Comparison of ENCODE assay signal across 11 mouse cellular contexts in the genomic region with DNA sequence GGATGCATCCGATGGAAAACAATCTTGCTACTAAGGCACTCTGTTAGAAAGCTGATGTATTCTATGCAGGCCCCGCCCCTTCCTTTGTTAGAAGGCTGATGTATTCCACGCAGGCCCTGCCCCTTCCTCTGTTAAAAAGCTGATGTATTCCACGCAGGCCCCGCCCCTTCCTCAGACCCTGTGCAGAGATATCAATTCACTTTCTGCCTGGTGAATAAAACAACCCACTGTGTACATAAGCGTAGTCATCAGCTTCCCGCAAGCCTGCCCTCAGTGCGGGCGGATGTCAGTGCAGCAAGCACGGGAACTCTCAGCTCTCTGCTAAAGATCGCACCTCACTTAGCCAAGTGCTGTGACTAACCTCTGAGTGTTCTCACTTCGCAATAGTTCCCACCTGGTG.
DNase-seq lines count a peak whose midpoint lies in the region; ATAC-seq and TF ChIP-seq lines count a peak whose summit lies in the region.
"Had no signal": no experiment of that assay in that cellular context is flagged by ENCODE, and none has a peak within 500 bp of the region (broad histone marks: within the 10 kb centered on the region; RNA-seq: fewer than 3 reads in every experiment).

No protein-coding gene starts in this region.

- H3K27ac ChIP-seq in neural tube, embryonic 11.5 days (ENCODE audit: low read depth, low read length) = no peak overlapping the region
- H3K27ac ChIP-seq in forebrain, embryonic 15.5 days (replicated peaks) = no peak overlapping the region
- no peak overlapping the region for H3K27ac ChIP-seq in lung, postnatal 0 days (ENCODE audit: low read length)
- H3K27ac ChIP-seq in stomach, postnatal 0 days (replicated peaks) = no peak overlapping the region
- H3K27ac ChIP-seq: embryonic facial prominence, embryonic 12.5 days had no signal

- DNase-seq in neural tube, embryonic 11.5 days (ENCODE audit: low spot score) = peak; percentile 55
- no peak for DNase-seq in neural tube, embryonic 10.5 days (ENCODE audit: extremely low spot score, low spot score)
- peak; percentile 80 for DNase-seq in lung, postnatal 0 days (ENCODE audit: low spot score)
- peak; percentile 33 for DNase-seq in stomach, postnatal 0 days (ENCODE audit: low spot score)
- DNase-seq in spleen, postnatal 4 days (ENCODE audit: low spot score in 2 of 2) = no peak
- DNase-seq in frontal cortex, postnatal 25 days (ENCODE audit: low spot score in 2 of 2) = no peak
- DNase-seq: adrenal gland, adult 2 months; heart, adult 18-20 months had no signal

- H3K27me3 ChIP-seq in neural tube, embryonic 11.5 days (ENCODE audit: control insufficient read depth, insufficient read depth, low read length) = no peaks in the 10 kb centered on the region
- no peaks in the 10 kb centered on the region for H3K27me3 ChIP-seq in forebrain, embryonic 15.5 days
- no peaks in the 10 kb centered on the region for H3K27me3 ChIP-seq in lung, postnatal 0 days (replicated peaks; ENCODE audit: insufficient read depth, low read length)
- H3K27me3 ChIP-seq in stomach, postnatal 0 days (ENCODE audit: control insufficient read depth, insufficient read depth, low read length) = no peaks in the 10 kb centered on the region
- H3K27me3 ChIP-seq: embryonic facial prominence, embryonic 12.5 days had no signal

- no peaks in the 10 kb centered on the region for H3K4me1 ChIP-seq in neural tube, embryonic 11.5 days (ENCODE audit: control insufficient read depth, insufficient read depth, low read length)
- H3K4me1 ChIP-seq in forebrain, embryonic 15.5 days = peaks cover 7% of the 10 kb centered on the region; the same call in 1 of the 2 replicates
- H3K4me1 ChIP-seq in lung, postnatal 0 days (ENCODE audit: insufficient read depth, low read depth, low read length) = no peaks in the 10 kb centered on the region
- H3K4me1 ChIP-seq in stomach, postnatal 0 days (replicated peaks; ENCODE audit: control insufficient read depth, insufficient read depth) = no peaks in the 10 kb centered on the region
- H3K4me1 ChIP-seq: embryonic facial prominence, embryonic 12.5 days had no signal

- 62% methylated on average over 12 of the region's 12 CpGs for WGBS in neural tube, embryonic 11.5 days
- 83% methylated on average over 12 of the region's 12 CpGs for WGBS in forebrain, embryonic 15.5 days
- 52% methylated on average over 12 of the region's 12 CpGs for WGBS in lung, postnatal 0 days
- 65% methylated on average over 12 of the region's 12 CpGs for WGBS in stomach, postnatal 0 days

- no peak overlapping the region for H3K4me2 ChIP-seq in neural tube, embryonic 11.5 days (ENCODE audit: low read depth)
- H3K4me2 ChIP-seq in forebrain, embryonic 15.5 days (replicated peaks) = no peak overlapping the region
- H3K4me2 ChIP-seq in lung, postnatal 0 days (replicated peaks; ENCODE audit: low read depth, low read length) = no peak overlapping the region
- no peak overlapping the region for H3K4me2 ChIP-seq in stomach, postnatal 0 days (replicated peaks; ENCODE audit: low read depth)
- H3K4me2 ChIP-seq: embryonic facial prominence, embryonic 12.5 days had no signal

- peak; percentile 65 for ATAC-seq in neural tube, embryonic 11.5 days (ENCODE audit: insufficient read depth, low FRiP score, low TSS enrichment)
- peak; percentile 38; the same call in 1 of the 2 replicates for ATAC-seq in forebrain, embryonic 15.5 days (replicated peaks)
- ATAC-seq in lung, postnatal 0 days = peak; percentile 89
- peak; percentile 68; the same call in 1 of the 2 replicates for ATAC-seq in stomach, postnatal 0 days (ENCODE audit: low FRiP score, low TSS enrichment)
- ATAC-seq in megakaryocyte-erythroid progenitor cell, adult 5-6 weeks (replicated peaks; ENCODE audit: low FRiP score, low TSS enrichment, poor library complexity, severe bottlenecking) = no peak

- H3K9me3 ChIP-seq in neural tube, embryonic 11.5 days (ENCODE audit: control insufficient read depth, low read length) = no peaks in the 10 kb centered on the region
- H3K9me3 ChIP-seq in forebrain, embryonic 15.5 days = no peaks in the 10 kb centered on the region
- H3K9me3 ChIP-seq in lung, postnatal 0 days (ENCODE audit: low read length) = no peaks in the 10 kb centered on the region
- no peaks in the 10 kb centered on the region for H3K9me3 ChIP-seq in stomach, postnatal 0 days (ENCODE audit: control insufficient read depth, low read length)
- H3K9me3 ChIP-seq: embryonic facial prominence, embryonic 12.5 days had no signal

- TF ChIP-seq CTCF in lung, postnatal 0 days (IDR thresholded peaks at IDR 0.05) = peak; percentile 7; the same call in 1 of the 2 replicates
- TF ChIP-seq CTCF in stomach, postnatal 0 days (IDR thresholded peaks at IDR 0.05; ENCODE audit: low read depth) = no peak

- TF ChIP-seq EP300 in lung, postnatal 0 days (IDR thresholded peaks at IDR 0.05) = peak; percentile 65
- TF ChIP-seq EP300 in stomach, postnatal 0 days (optimal IDR thresholded peaks at IDR 0.05) = no peak

- H3K4me3 ChIP-seq in neural tube, embryonic 11.5 days (ENCODE audit: low read depth, low read length) = no peak overlapping the region
- H3K4me3 ChIP-seq in forebrain, embryonic 15.5 days = no peak overlapping the region
- H3K4me3 ChIP-seq in lung, postnatal 0 days (ENCODE audit: low read depth, low read length) = no peak overlapping the region
- no peak overlapping the region for H3K4me3 ChIP-seq in stomach, postnatal 0 days (ENCODE audit: low read depth, low read length)
- H3K4me3 ChIP-seq: embryonic facial prominence, embryonic 12.5 days had no signal

- H3K36me3 ChIP-seq in neural tube, embryonic 11.5 days (ENCODE audit: control insufficient read depth, insufficient read depth, low read length) = no peaks in the 10 kb centered on the region; the same call in none of the 2 replicates
- H3K36me3 ChIP-seq in forebrain, embryonic 15.5 days = peaks cover 20% of the 10 kb centered on the region; the same call in 1 of the 2 replicates
- H3K36me3 ChIP-seq in lung, postnatal 0 days (ENCODE audit: insufficient read depth, low read length) = peaks cover 17% of the 10 kb centered on the region
- H3K36me3 ChIP-seq in stomach, postnatal 0 days (ENCODE audit: control insufficient read depth, insufficient read depth, low read length) = peaks cover 5% of the 10 kb centered on the region; the same call in 1 of the 2 replicates

- no peak overlapping the region for H3K9ac ChIP-seq in neural tube, embryonic 11.5 days (ENCODE audit: low read length)
- no peak overlapping the region for H3K9ac ChIP-seq in forebrain, embryonic 15.5 days (replicated peaks)
- H3K9ac ChIP-seq in lung, postnatal 0 days (replicated peaks; ENCODE audit: low read depth) = no peak overlapping the region
- no peak overlapping the region for H3K9ac ChIP-seq in stomach, postnatal 0 days (ENCODE audit: low read length)
- H3K9ac ChIP-seq: embryonic facial prominence, embryonic 12.5 days had no signal

Comparison
In these comparisons a context has a peak if more than half of its experiments do, and no peak if none do; other contexts are left out.
1. DNase-seq: peak in neural tube, embryonic 11.5 days (single experiment), lung, postnatal 0 days (single experiment) and stomach, postnatal 0 days (single experiment); none in neural tube, embryonic 10.5 days (single experiment), spleen, postnatal 4 days (0 of 2) and frontal cortex, postnatal 25 days (0 of 2).